Mouse (Mus musculus) monocyte, adult 2 months (primary cell): ENCODE measurements around the gene Wfdc1.

Experiments used
- DNase-seq, 2 experiments: peaks; one replicate each; pipeline ENCODE4 v3.0.0; 2022; ENCODE audit warnings: low spot score in 2 of 2, low read depth in 1 of 2

Gene Wfdc1

DNA sequence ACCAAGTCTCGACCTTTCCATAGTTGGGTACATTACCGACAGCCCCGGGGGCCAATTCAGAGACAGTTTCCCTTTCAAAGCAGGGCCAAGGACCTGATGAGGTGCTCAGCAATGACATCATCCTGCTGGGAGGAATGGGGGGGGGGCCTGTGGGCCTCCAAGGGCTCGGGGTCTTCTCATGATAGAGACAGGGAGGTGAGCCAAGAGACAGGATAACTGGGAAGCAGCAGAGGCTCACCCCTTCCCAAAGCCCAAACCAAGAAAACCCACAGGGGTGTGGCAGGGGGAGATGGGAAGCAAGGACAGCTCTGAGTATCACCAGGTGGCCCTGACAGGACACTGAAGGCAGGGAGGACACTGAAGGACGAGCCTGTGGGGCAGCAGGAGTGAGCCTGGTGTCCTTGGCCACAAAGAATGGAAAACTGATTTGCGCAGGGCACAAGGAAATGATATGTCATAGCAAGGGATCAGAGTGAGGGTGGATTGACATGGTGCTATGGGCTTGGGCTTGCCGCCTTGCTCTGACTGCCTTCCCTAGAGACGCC is 62.3 kb downstream of the Wfdc1 start:
- no peak for DNase-seq

DNA sequence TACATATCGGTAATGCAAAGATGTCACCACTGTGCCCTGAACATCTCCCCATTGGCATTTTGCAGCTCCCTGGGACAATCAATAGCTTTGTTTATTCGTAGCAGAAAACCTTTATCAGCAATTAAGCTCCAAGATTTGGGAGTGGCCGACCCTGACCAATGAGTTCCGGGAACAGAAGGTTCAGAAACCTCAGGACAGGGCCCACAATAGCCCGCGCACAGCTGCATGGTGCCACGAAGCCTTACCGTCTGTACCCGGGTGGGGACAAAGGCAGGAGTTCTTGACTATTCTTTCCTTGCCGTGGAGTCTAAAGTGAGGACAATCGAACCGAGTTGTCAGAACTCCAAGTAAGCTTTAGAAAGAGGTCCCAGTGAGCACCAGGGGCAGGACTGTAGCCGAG is 65.9 kb downstream of the Wfdc1 start:
- no peak for DNase-seq

DNA sequence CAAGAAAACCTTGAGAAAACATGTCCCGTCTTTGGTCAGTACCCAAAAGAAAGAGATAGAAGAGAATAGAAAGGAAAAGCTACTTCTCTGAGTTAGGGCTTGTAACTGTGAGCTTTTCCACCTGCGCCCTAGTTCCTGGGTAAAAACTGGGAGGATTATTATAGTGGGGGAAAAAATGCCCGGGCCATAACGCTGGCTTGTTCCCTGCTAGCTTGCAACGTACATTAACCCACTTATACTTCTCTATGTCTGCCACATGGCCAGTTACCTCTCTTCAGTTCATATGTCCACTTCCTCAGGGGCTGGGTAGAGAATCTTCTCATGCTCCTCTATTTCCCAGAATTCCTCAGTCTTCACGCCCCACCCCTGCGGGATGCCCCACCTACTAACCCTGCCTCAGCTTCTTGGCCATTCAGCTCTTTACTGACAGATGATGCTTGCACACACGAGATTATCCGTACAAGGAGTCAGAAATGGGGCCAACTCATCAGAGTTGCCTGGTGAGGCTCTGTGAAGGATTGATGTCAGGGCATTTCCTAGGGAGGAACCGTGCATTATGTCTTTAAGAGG is 70.3 kb downstream of the Wfdc1 start:
- no peak for DNase-seq

GRCm38 (mm10) chr8:119737093-119737900 is 71.1 kb downstream of the Wfdc1 start:
- no peak for DNase-seq
